ENCODE assay signal across 12 mouse cellular contexts in genomic region chr2:109921298-109922035, GRCm38 (mm10). TPM values are rescaled to one million over a fixed set of nuclear protein-coding genes. Genes with fewer than 3 reads are reported as not detected.
DNase-seq lines count a peak whose midpoint lies in the region; ATAC-seq and TF ChIP-seq lines count a peak whose summit lies in the region.
"Had no signal": no experiment of that assay in that cellular context is flagged by ENCODE, and none has a peak within 500 bp of the region (broad histone marks: within the 10 kb centered on the region; RNA-seq: fewer than 3 reads in every experiment).

No protein-coding gene starts in this region.

- H3K4me2 ChIP-seq in heart, embryonic 11.5 days = peak overlapping the region; percentile 44
- no peak overlapping the region; the same call in 1 of the 2 replicates for H3K4me2 ChIP-seq in liver, embryonic 11.5 days
- peak overlapping the region; percentile 66; the same call in 1 of the 2 replicates for H3K4me2 ChIP-seq in hindbrain, postnatal 0 days (ENCODE audit: low read depth, low read length)
- H3K4me2 ChIP-seq in stomach, embryonic 15.5 days = peak overlapping the region; percentile 76

- peaks cover 38% of the 10 kb centered on the region for H3K4me1 ChIP-seq in heart, embryonic 11.5 days (ENCODE audit: control insufficient read depth, insufficient read depth, low read length)
- H3K4me1 ChIP-seq in liver, adult 2 months (ENCODE audit: control insufficient read depth, insufficient read depth, low read length) = peaks cover 26% of the 10 kb centered on the region
- H3K4me1 ChIP-seq in liver, embryonic 11.5 days (replicated peaks; ENCODE audit: control insufficient read depth, insufficient read depth, low read length) = peaks cover 29% of the 10 kb centered on the region
- peaks cover 9% of the 10 kb centered on the region; the same call in 1 of the 2 replicates for H3K4me1 ChIP-seq in hindbrain, postnatal 0 days (ENCODE audit: insufficient read depth, low read length)
- peaks cover 13% of the 10 kb centered on the region for H3K4me1 ChIP-seq in stomach, embryonic 15.5 days

- TF ChIP-seq POLR2A in liver, adult 2 months (IDR thresholded peaks at IDR 0.05; ENCODE audit: extremely low read depth, insufficient read depth, low read length) = no peak

- H3K27ac ChIP-seq in heart, embryonic 11.5 days (ENCODE audit: low read depth, low read length) = 0 out of 2 replicates have a peak overlapping the region, but pooled peaks have one; percentile 50
- no peak overlapping the region for H3K27ac ChIP-seq in liver, adult 2 months (replicated peaks; ENCODE audit: insufficient read depth, low read depth, low read length)
- H3K27ac ChIP-seq in liver, embryonic 11.5 days (ENCODE audit: low read depth, low read length) = no peak overlapping the region
- H3K27ac ChIP-seq in hindbrain, postnatal 0 days = no peak overlapping the region
- peak overlapping the region; percentile 40; the same call in 1 of the 2 replicates for H3K27ac ChIP-seq in stomach, embryonic 15.5 days
- H3K27ac ChIP-seq: liver, embryonic 15.5 days had no signal

- H3K4me3 ChIP-seq in heart, embryonic 11.5 days (ENCODE audit: low read depth, low read length) = no peak overlapping the region
- no peak overlapping the region for H3K4me3 ChIP-seq in liver, adult 2 months (ENCODE audit: insufficient read depth, low read depth, low read length)
- H3K4me3 ChIP-seq in liver, embryonic 11.5 days (ENCODE audit: low read depth, low read length) = no peak overlapping the region
- no peak overlapping the region for H3K4me3 ChIP-seq in hindbrain, postnatal 0 days (ENCODE audit: low read length)
- H3K4me3 ChIP-seq in stomach, embryonic 15.5 days (replicated peaks) = peak overlapping the region; percentile 3; the same call in 1 of the 2 replicates
- H3K4me3 ChIP-seq: liver, embryonic 15.5 days; megakaryocyte, embryonic 14.5 days had no signal

- intact Hi-C loops in heart, postnatal 14 days (cut with DNase I) = no loop called here

- no peak for TF ChIP-seq CTCF in liver, adult 2 months (IDR thresholded peaks at IDR 0.05; ENCODE audit: low read depth, low read length)
- no peak for TF ChIP-seq CTCF in hindbrain, postnatal 0 days (IDR thresholded peaks at IDR 0.05; ENCODE audit: low read depth)

- peaks cover 36% of the 10 kb centered on the region for H3K79me2 ChIP-seq in liver, adult 2 months (ENCODE audit: control insufficient read depth, insufficient read depth, low read length)

- no peak for DNase-seq in heart, postnatal 14 days
- DNase-seq in liver, adult 2 months (ENCODE audit: extremely low read depth, low read depth, low spot score) = peak; percentile 51
- no peak for DNase-seq in liver, embryonic 11.5 days (ENCODE audit: low spot score)
- DNase-seq in hindbrain, postnatal 0 days (ENCODE audit: low spot score) = no peak
- no peak for DNase-seq in spleen, adult 12 weeks (ENCODE audit: low spot score)
- DNase-seq in layer of hippocampus, adult 8-10 months (ENCODE audit: low spot score in 2 of 2) = no peak
- DNase-seq: cerebellum, adult 11 months; gastrocnemius, postnatal 25 days had no signal

- ATAC-seq in heart, embryonic 11.5 days (replicated peaks; ENCODE audit: insufficient number of reproducible peaks, low FRiP score, low TSS enrichment) = no peak
- ATAC-seq in liver, embryonic 11.5 days (replicated peaks; ENCODE audit: low FRiP score) = no peak
- ATAC-seq in hindbrain, postnatal 0 days = no peak
- no peak for ATAC-seq in stomach, embryonic 15.5 days (ENCODE audit: insufficient read depth, low FRiP score, low read depth)

- H3K27me3 ChIP-seq in heart, embryonic 11.5 days (ENCODE audit: control insufficient read depth, insufficient read depth, low read length) = no peaks in the 10 kb centered on the region
- no peaks in the 10 kb centered on the region for H3K27me3 ChIP-seq in liver, adult 2 months (ENCODE audit: control insufficient read depth, insufficient read depth, low read length)
- H3K27me3 ChIP-seq in liver, embryonic 11.5 days (replicated peaks; ENCODE audit: control insufficient read depth, insufficient read depth, low read length) = no peaks in the 10 kb centered on the region
- no peaks in the 10 kb centered on the region for H3K27me3 ChIP-seq in hindbrain, postnatal 0 days (ENCODE audit: insufficient read depth, low read length)
- no peaks in the 10 kb centered on the region for H3K27me3 ChIP-seq in stomach, embryonic 15.5 days (replicated peaks)

- H3K36me3 ChIP-seq in heart, embryonic 11.5 days (ENCODE audit: control insufficient read depth, insufficient read depth, low read length) = no peaks in the 10 kb centered on the region
- no peaks in the 10 kb centered on the region; the same call in 1 of the 2 replicates for H3K36me3 ChIP-seq in liver, adult 2 months (ENCODE audit: control insufficient read depth, insufficient read depth, low read length)
- no peaks in the 10 kb centered on the region for H3K36me3 ChIP-seq in liver, embryonic 11.5 days (ENCODE audit: control insufficient read depth, insufficient read depth, low read length)
- H3K36me3 ChIP-seq in hindbrain, postnatal 0 days (ENCODE audit: insufficient read depth, low read length) = no peaks in the 10 kb centered on the region
- no peaks in the 10 kb centered on the region for H3K36me3 ChIP-seq in stomach, embryonic 15.5 days
- H3K36me3 ChIP-seq: liver, embryonic 15.5 days had no signal

- WGBS in heart, embryonic 11.5 days (ENCODE audit: insufficient replicate concordance) = 61% methylated on average over 8 of the region's 8 CpGs
- WGBS in liver, adult 2 months = 81% methylated on average over 8 of the region's 8 CpGs
- WGBS in liver, embryonic 11.5 days = 76% methylated on average over 8 of the region's 8 CpGs
- 64% methylated on average over 8 of the region's 8 CpGs for WGBS in hindbrain, postnatal 0 days
- 51% methylated on average over 8 of the region's 8 CpGs for WGBS in stomach, embryonic 15.5 days

- no peak overlapping the region for H3K9ac ChIP-seq in heart, embryonic 11.5 days (ENCODE audit: low read depth, low read length)
- H3K9ac ChIP-seq in liver, adult 2 months (ENCODE audit: low read depth, low read length) = no peak overlapping the region
- no peak overlapping the region for H3K9ac ChIP-seq in liver, embryonic 11.5 days (ENCODE audit: low read depth, low read length)
- H3K9ac ChIP-seq in hindbrain, postnatal 0 days (replicated peaks; ENCODE audit: low read length) = no peak overlapping the region
- no peak overlapping the region for H3K9ac ChIP-seq in stomach, embryonic 15.5 days
- H3K9ac ChIP-seq: liver, embryonic 15.5 days had no signal

- no peaks in the 10 kb centered on the region for H3K9me3 ChIP-seq in heart, embryonic 11.5 days (replicated peaks; ENCODE audit: control insufficient read depth, low read length)
- no peaks in the 10 kb centered on the region for H3K9me3 ChIP-seq in liver, embryonic 11.5 days (ENCODE audit: control insufficient read depth, low read length)
- no peaks in the 10 kb centered on the region for H3K9me3 ChIP-seq in hindbrain, postnatal 0 days (ENCODE audit: low read length)
- H3K9me3 ChIP-seq in stomach, embryonic 15.5 days = no peaks in the 10 kb centered on the region
- H3K9me3 ChIP-seq: liver, embryonic 15.5 days; megakaryocyte, embryonic 14.5 days had no signal

RNA-seq across cellular contexts. Expression of gene Lgr4, which starts 4.0 kb away (rescaled TPM):
- polyA plus RNA-seq in heart, embryonic 11.5 days (2014; fragmentation: Nextera tagmentation; extraction: Ambion mirVana) = 12.9 and 14.0 TPM in 2 replicates
- 10 to 100 TPM; 28.0 to 29.2 TPM for total RNA-seq in heart, postnatal 14 days (2021)
- total RNA-seq in liver, adult 2 months (2014; rRNA removed) = 53.9 and 61.8 TPM in 2 replicates
- polyA plus RNA-seq in liver, adult 2 months (2012; rRNA removed) = 16.9 and 19.3 TPM in 2 replicates
- 9.5 and 10.0 TPM in 2 replicates for polyA plus RNA-seq in liver, embryonic 11.5 days (2014; fragmentation: Nextera tagmentation; extraction: Ambion mirVana)
- 27.9 and 28.2 TPM in 2 replicates for total RNA-seq in hindbrain, postnatal 0 days (2014; rRNA removed)
- 9.0 and 9.8 TPM in 2 replicates for polyA plus RNA-seq in hindbrain, postnatal 0 days (2015; fragmentation: Nextera tagmentation; extraction: Ambion mirVana)
- 24.4 and 26.0 TPM in 2 replicates for polyA plus RNA-seq in stomach, embryonic 15.5 days (2015; fragmentation: Nextera tagmentation; extraction: Ambion mirVana)
- 10 to 100 TPM; 24.2 to 33.3 (median 29.2) TPM for total RNA-seq in layer of hippocampus, adult 8-10 months (2022)

RNA-seq across cellular contexts. Expression of gene Lin7c, which starts 30.8 kb away (rescaled TPM):
- polyA plus RNA-seq in heart, embryonic 11.5 days (2014; fragmentation: Nextera tagmentation; extraction: Ambion mirVana) = 40.7 and 54.2 TPM in 2 replicates
- 10 to 100 TPM; 45.2 to 46.4 TPM for total RNA-seq in heart, postnatal 14 days (2021)
- 32.6 and 35.8 TPM in 2 replicates for total RNA-seq in liver, adult 2 months (2014; rRNA removed)
- 5.3 and 5.4 TPM in 2 replicates for polyA plus RNA-seq in liver, adult 2 months (2012; rRNA removed)
- 44.4 and 53.4 TPM in 2 replicates for polyA plus RNA-seq in liver, embryonic 11.5 days (2014; fragmentation: Nextera tagmentation; extraction: Ambion mirVana)
- total RNA-seq in hindbrain, postnatal 0 days (2014; rRNA removed) = 147 and 171 TPM in 2 replicates
- 153 and 158 TPM in 2 replicates for polyA plus RNA-seq in hindbrain, postnatal 0 days (2015; fragmentation: Nextera tagmentation; extraction: Ambion mirVana)
- 61.9 and 68.6 TPM in 2 replicates for polyA plus RNA-seq in stomach, embryonic 15.5 days (2015; fragmentation: Nextera tagmentation; extraction: Ambion mirVana)
- 100 to 1,000 TPM in 2 of 4 experiments, 10 to 100 TPM in 2; 96.1 to 116 (median 102) TPM for total RNA-seq in layer of hippocampus, adult 8-10 months (2022)

Comparison
In these comparisons a context has a peak if more than half of its experiments do, and no peak if none do; other contexts are left out.
1. H3K27ac ChIP-seq: peak in heart, embryonic 11.5 days (single experiment) and stomach, embryonic 15.5 days (single experiment); none in liver, adult 2 months (single experiment), liver, embryonic 11.5 days (single experiment) and hindbrain, postnatal 0 days (single experiment).